Mouse (Mus musculus): ENCODE results near the gene Col5a3. TPM values are rescaled to one million over a fixed set of nuclear protein-coding genes. Genes with fewer than 3 reads are reported as not detected.
"Not testable (repeated sequence)": the region's sequence is repeated elsewhere in the genome, so short reads cannot be mapped to it uniquely, and the experiment has no call there.

The Col5a3 gene
- polyA plus RNA-seq (2015; fragmentation: Nextera tagmentation; extraction: Ambion mirVana) = 1.4 and 1.8 TPM in 2 replicates

GRCm38 (mm10) chr9:20814521-20815272 lies at the start of gene Col5a3:
TSS of gene Col5a3 (minus strand) at chr9:20815067.
- Histone ChIP-seq H3K27ac (replicated peaks) (no peak within 1 kb of the TSS), H3K9ac (replicated peaks) (no peak within 1 kb of the TSS), H3K4me1 (peaks cover 9% of the 10 kb centered on the region), H3K9me3 (replicated peaks) (no peaks in the 10 kb centered on the region), H3K27me3 (replicated peaks) (peaks cover 30% of the 10 kb centered on the region), H3K36me3 (no peaks in the 10 kb centered on the region), H3K4me3 (replicated peaks) (peak within 1 kb of the TSS; percentile 7; the same call in 1 of the 2 replicates), H3K4me2 (peak within 1 kb of the TSS; percentile 52)
- WGBS = 4% methylated on average over 28 of the region's 29 CpGs
- ATAC-seq (ENCODE audit: low FRiP score) = no peak

GRCm38 (mm10) chr9:20862225-20862624 lies 47.4 kb upstream of the Col5a3 start:
- Histone ChIP-seq H3K9me3 (replicated peaks) (no peaks in the 10 kb centered on the region), H3K9ac (replicated peaks) (no peak overlapping the region), H3K27ac (replicated peaks) (no peak overlapping the region), H3K4me2 (no peak overlapping the region), H3K36me3 (no peaks in the 10 kb centered on the region), H3K4me1 (no peaks in the 10 kb centered on the region), H3K27me3 (replicated peaks) (peaks cover 20% of the 10 kb centered on the region), H3K4me3 (replicated peaks) (no peak overlapping the region)
- ATAC-seq (ENCODE audit: low FRiP score) = no peak
- WGBS = 62% methylated on average over 4 of the region's 4 CpGs

- 20% methylated on average over 4 of the region's 4 CpGs for WGBS
- no peak overlapping the region for H3K9ac ChIP-seq (replicated peaks)
These were observed 47.0 kb upstream of the Col5a3 start for GRCm38 (mm10) chr9:20861821-20862220.

GRCm38 (mm10) chr9:20859926-20860325 lies 45.1 kb upstream of the Col5a3 start:
- Histone ChIP-seq H3K9me3 (replicated peaks) (no peaks in the 10 kb centered on the region), H3K27me3 (replicated peaks) (peaks cover 13% of the 10 kb centered on the region; the same call in 1 of the 2 replicates), H3K27ac (replicated peaks) (no peak overlapping the region), H3K4me3 (replicated peaks) (no peak overlapping the region), H3K9ac (replicated peaks) (no peak overlapping the region), H3K4me1 (no peaks in the 10 kb centered on the region), H3K36me3 (no peaks in the 10 kb centered on the region), H3K4me2 (no peak overlapping the region)
- 56% methylated on average over 6 of the region's 6 CpGs for WGBS
- no peak for ATAC-seq (ENCODE audit: low FRiP score)

More at GRCm38 (mm10) chr9:20861821-20862220, 47.0 kb upstream of the Col5a3 start:
- no peaks in the 10 kb centered on the region for H3K9me3 ChIP-seq (replicated peaks)
- no peak for ATAC-seq (ENCODE audit: low FRiP score)
- H3K36me3 ChIP-seq = no peaks in the 10 kb centered on the region
- no peak overlapping the region for H3K4me2 ChIP-seq
- no peak overlapping the region for H3K4me3 ChIP-seq (replicated peaks)
- H3K4me1 ChIP-seq = no peaks in the 10 kb centered on the region
- H3K27ac ChIP-seq (replicated peaks) = no peak overlapping the region
- H3K27me3 ChIP-seq (replicated peaks) = peaks cover 16% of the 10 kb centered on the region; the same call in 1 of the 2 replicates

GRCm38 (mm10) chr9:20857131-20857530 lies 42.3 kb upstream of the Col5a3 start:
- Histone ChIP-seq H3K4me3 (replicated peaks) (no peak overlapping the region), H3K27ac (replicated peaks) (no peak overlapping the region), H3K4me1 (no peaks in the 10 kb centered on the region), H3K27me3 (replicated peaks) (peaks cover 14% of the 10 kb centered on the region; the same call in 1 of the 2 replicates), H3K4me2 (no peak overlapping the region), H3K9ac (replicated peaks) (no peak overlapping the region), H3K9me3 (replicated peaks) (no peaks in the 10 kb centered on the region), H3K36me3 (no peaks in the 10 kb centered on the region)
- ATAC-seq (ENCODE audit: low FRiP score) = no peak
- WGBS = 11% methylated on average over 6 of the region's 6 CpGs

- 89% methylated on average over 2 of the region's 2 CpGs for WGBS
- ATAC-seq (ENCODE audit: low FRiP score) = no peak
- H3K9ac ChIP-seq (replicated peaks) = no peak overlapping the region
- H3K36me3 ChIP-seq = no peaks in the 10 kb centered on the region
- H3K4me2 ChIP-seq = no peak overlapping the region
- H3K27ac ChIP-seq (replicated peaks) = no peak overlapping the region
- 0 out of 2 replicates have a peak, but pooled peaks cover 3% of the 10 kb centered on the region for H3K27me3 ChIP-seq (replicated peaks)
- no peaks in the 10 kb centered on the region for H3K9me3 ChIP-seq (replicated peaks)
- H3K4me1 ChIP-seq = no peaks in the 10 kb centered on the region
- no peak overlapping the region for H3K4me3 ChIP-seq (replicated peaks)
These were observed 35.3 kb upstream of the Col5a3 start for GRCm38 (mm10) chr9:20850179-20850578.

GRCm38 (mm10) chr9:20842670-20843069 lies 27.8 kb upstream of the Col5a3 start:
- Histone ChIP-seq H3K27me3 (replicated peaks) (no peaks in the 10 kb centered on the region), H3K9ac (replicated peaks) (no peak overlapping the region), H3K9me3 (replicated peaks) (no peaks in the 10 kb centered on the region), H3K36me3 (no peaks in the 10 kb centered on the region), H3K4me3 (replicated peaks) (no peak overlapping the region), H3K27ac (replicated peaks) (no peak overlapping the region), H3K4me1 (no peaks in the 10 kb centered on the region), H3K4me2 (no peak overlapping the region)
- no peak for ATAC-seq (ENCODE audit: low FRiP score)
- WGBS = 26% methylated on average over 2 of the region's 2 CpGs

- H3K27ac ChIP-seq (replicated peaks) = no peak overlapping the region
- H3K4me3 ChIP-seq (replicated peaks) = no peak overlapping the region
- no peaks in the 10 kb centered on the region for H3K4me1 ChIP-seq
- H3K9me3 ChIP-seq (replicated peaks) = no peaks in the 10 kb centered on the region
- H3K9ac ChIP-seq (replicated peaks) = no peak overlapping the region
- no peak overlapping the region for H3K4me2 ChIP-seq
- WGBS = 74% methylated on average over 4 of the region's 4 CpGs
- H3K36me3 ChIP-seq = no peaks in the 10 kb centered on the region
- ATAC-seq (ENCODE audit: low FRiP score) = no peak
- no peaks in the 10 kb centered on the region for H3K27me3 ChIP-seq (replicated peaks)
These were observed 27.3 kb upstream of the Col5a3 start for GRCm38 (mm10) chr9:20842211-20842610.

GRCm38 (mm10) chr9:20838931-20839330 lies 24.1 kb upstream of the Col5a3 start:
- Histone ChIP-seq H3K27ac (replicated peaks) (no peak overlapping the region), H3K4me1 (no peaks in the 10 kb centered on the region), H3K4me2 (no peak overlapping the region), H3K9ac (replicated peaks) (no peak overlapping the region), H3K36me3 (no peaks in the 10 kb centered on the region), H3K4me3 (replicated peaks) (no peak overlapping the region), H3K27me3 (replicated peaks) (no peaks in the 10 kb centered on the region), H3K9me3 (replicated peaks) (no peaks in the 10 kb centered on the region)
- 63% methylated on average over 6 of the region's 6 CpGs for WGBS
- no peak for ATAC-seq (ENCODE audit: low FRiP score)

- 86% methylated on average over 9 of the region's 9 CpGs for WGBS
- Histone ChIP-seq H3K36me3 (no peaks in the 10 kb centered on the region), H3K4me1 (no peaks in the 10 kb centered on the region), H3K9me3 (replicated peaks) (no peaks in the 10 kb centered on the region), H3K4me3 (replicated peaks) (no peak overlapping the region), H3K4me2 (no peak overlapping the region), H3K27me3 (replicated peaks) (no peaks in the 10 kb centered on the region), H3K9ac (replicated peaks) (no peak overlapping the region), H3K27ac (replicated peaks) (no peak overlapping the region)
- no peak for ATAC-seq (ENCODE audit: low FRiP score)
These were observed 22.5 kb upstream of the Col5a3 start for GRCm38 (mm10) chr9:20837184-20837947.

- not testable (repeated sequence) for H3K36me3 ChIP-seq; H3K27ac ChIP-seq (replicated peaks)
These were observed 20.6 kb upstream of the Col5a3 start for GRCm38 (mm10) chr9:20835431-20835954.

More at GRCm38 (mm10) chr9:20835431-20835954, 20.6 kb upstream of the Col5a3 start:
- ATAC-seq (ENCODE audit: low FRiP score); H3K9me3 ChIP-seq (replicated peaks); H3K27me3 ChIP-seq (replicated peaks); H3K9ac ChIP-seq (replicated peaks); H3K4me1 ChIP-seq; H3K4me3 ChIP-seq (replicated peaks); H3K4me2 ChIP-seq: not testable (repeated sequence)
- WGBS = 86% methylated on average over 11 of the region's 11 CpGs

Data from neural tube, embryonic 15.5 days (tissue).